Mouse (Mus musculus) limb, embryonic 12.5 days (tissue): ENCODE measurements around the gene Col25a1. TPM values are rescaled to one million over a fixed set of nuclear protein-coding genes. Genes with fewer than 3 reads are reported as not detected.

Experiments
- ATAC-seq: fragments of 200-750 bp; cut with Nextera tagmentation; 2 replicates; pipeline ENCODE4 v1.8.0; 2017; ENCODE audit warnings: low read depth, moderate TSS enrichment; ENCODE audit not compliant: insufficient number of reproducible peaks, insufficient read depth, low FRiP score, low TSS enrichment
- H3K27ac ChIP-seq: fragments of 300-500 bp; sonication (generic); 2 replicates; pipeline ENCODE4 v1.5.1; 2016; ENCODE audit warnings: mild to moderate bottlenecking, moderate library complexity
- H3K27me3 ChIP-seq: fragments of 300-500 bp; sonication (generic); 2 replicates; pipeline ENCODE4 v1.6.1; 2016; ENCODE audit warnings: mild to moderate bottlenecking, moderate library complexity
- H3K36me3 ChIP-seq: fragments of 300-500 bp; sonication (generic); 2 replicates; pipeline ENCODE4 v1.6.1; 2016; ENCODE audit warnings: mild to moderate bottlenecking, moderate library complexity
- H3K4me1 ChIP-seq: fragments of 300-500 bp; sonication (generic); replicated peaks from 2 replicates; pipeline ENCODE4 v1.6.1; 2016
- H3K4me2 ChIP-seq: fragments of 300-500 bp; sonication (generic); 2 replicates; pipeline ENCODE4 v1.6.1; 2016; ENCODE audit warnings: mild to moderate bottlenecking, moderate library complexity
- H3K4me3 ChIP-seq: fragments of 300-500 bp; sonication (generic); replicated peaks from 2 replicates; pipeline ENCODE4 v1.5.1; 2016; ENCODE audit warnings: mild to moderate bottlenecking
- H3K9ac ChIP-seq: fragments of 300-500 bp; sonication (generic); replicated peaks from 2 replicates; pipeline ENCODE4 v1.6.1; 2016; ENCODE audit warnings: mild to moderate bottlenecking, moderate library complexity
- H3K9me3 ChIP-seq: fragments of 300-500 bp; sonication (generic); 2 replicates; pipeline ENCODE4 v1.6.1; 2016; ENCODE audit warnings: mild to moderate bottlenecking, moderate library complexity
- WGBS: fragments of 180-500 bp; shearing (Covaris S2); methylation state at CpG from one replicate; pipeline ENCODE4 v1.1.7; 2016; 5-methylcytosine and 5-hydroxymethylcytosine counted together
- polyA plus RNA-seq: library from polyadenylated mRNA; unstranded; fragments of >200 nt; fragmentation: Nextera tagmentation; extraction: Ambion mirVana; gene quantifications from 2 replicates; pipeline ENCODE4 v1.2.1, GENCODE M21; 2016

Gene Col25a1
- polyA plus RNA-seq, 1 experiment from 2014 or later, result 43.2 TPM

GRCm38 (mm10) chr3:130521834-130522476 is 390.7 kb downstream of the Col25a1 start:
- H3K4me1 ChIP-seq, result peaks cover 20% of the 10 kb centered on the region
- H3K9ac ChIP-seq, result no peak overlapping the region
- ATAC-seq, result no peak
- H3K27ac ChIP-seq, result no peak overlapping the region
- H3K4me3 ChIP-seq, result no peak overlapping the region
- 81% methylated on average over 9 of the region's 9 CpGs for WGBS
- no peak overlapping the region for H3K4me2 ChIP-seq
- H3K9me3 ChIP-seq, result no peaks in the 10 kb centered on the region
- H3K36me3 ChIP-seq, result no peaks in the 10 kb centered on the region
- no peaks in the 10 kb centered on the region for H3K27me3 ChIP-seq

- no peaks in the 10 kb centered on the region for H3K36me3 ChIP-seq
- no peaks in the 10 kb centered on the region for H3K27me3 ChIP-seq
- ATAC-seq, result no peak
- H3K4me2 ChIP-seq, result no peak overlapping the region
- WGBS, result 83% methylated on average over 7 of the region's 7 CpGs
- peaks cover 26% of the 10 kb centered on the region for H3K4me1 ChIP-seq
- H3K9me3 ChIP-seq, result no peaks in the 10 kb centered on the region
- H3K27ac ChIP-seq, result no peak overlapping the region
- no peak overlapping the region for H3K4me3 ChIP-seq
- H3K9ac ChIP-seq, result no peak overlapping the region
Observed at GRCm38 (mm10) chr3:130523019-130523418, 391.7 kb downstream of the Col25a1 start.

DNA sequence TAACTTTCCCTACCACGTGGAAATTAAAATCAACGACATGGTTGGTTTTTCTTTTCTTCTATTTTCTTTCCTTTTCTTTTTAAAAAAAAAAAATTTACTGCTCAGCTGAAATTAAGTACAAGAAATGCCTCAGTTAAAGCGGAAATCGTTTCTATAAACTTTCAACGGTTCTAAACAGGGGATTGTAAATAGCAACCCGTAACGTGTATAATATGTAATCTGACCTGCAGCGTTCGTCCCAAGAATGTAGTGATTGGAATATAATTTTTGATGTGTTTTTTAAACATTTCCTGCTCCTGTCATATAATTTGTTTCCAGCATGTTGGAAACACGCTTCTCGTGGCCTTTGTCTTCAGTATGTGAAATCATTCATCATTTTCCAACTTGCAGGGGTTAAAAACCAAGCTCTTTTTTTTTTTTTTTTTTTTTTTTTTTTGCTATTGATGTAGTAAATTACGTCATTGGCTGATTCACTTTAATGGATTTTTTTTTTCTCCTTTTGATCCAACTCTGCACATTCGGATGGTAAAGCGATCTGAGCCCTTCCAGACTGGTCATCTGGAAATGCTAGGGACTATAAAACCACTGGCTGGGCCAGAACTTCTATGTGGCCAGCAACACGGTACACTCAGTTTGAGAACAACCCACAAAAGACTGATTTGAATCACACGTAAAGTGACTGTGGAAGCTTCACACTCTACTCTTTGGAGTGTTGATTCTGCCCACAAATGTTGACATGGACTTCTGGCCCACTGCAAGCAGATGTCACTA is 393.3 kb downstream of the Col25a1 start:
- Histone ChIP-seq H3K27me3 (no peaks in the 10 kb centered on the region), H3K4me2 (no peak overlapping the region; the same call in none of the 2 replicates), H3K27ac (peak overlapping the region; percentile 83), H3K4me3 (no peak overlapping the region), H3K9ac (no peak overlapping the region), H3K4me1 (peaks cover 26% of the 10 kb centered on the region), H3K36me3 (no peaks in the 10 kb centered on the region), H3K9me3 (no peaks in the 10 kb centered on the region)
- 24% methylated on average over 16 of the region's 16 CpGs for WGBS
- ATAC-seq, result peak; percentile 73; the same call in 1 of the 2 replicates

- Histone ChIP-seq H3K9ac (no peak overlapping the region), H3K4me2 (no peak overlapping the region), H3K27ac (no peak overlapping the region), H3K4me3 (no peak overlapping the region), H3K9me3 (no peaks in the 10 kb centered on the region), H3K36me3 (no peaks in the 10 kb centered on the region), H3K27me3 (no peaks in the 10 kb centered on the region), H3K4me1 (no peaks in the 10 kb centered on the region)
- WGBS, result 88% methylated on average over 9 of the region's 9 CpGs
- no peak for ATAC-seq
Observed at GRCm38 (mm10) chr3:130535021-130535420, 403.7 kb downstream of the Col25a1 start.

DNA sequence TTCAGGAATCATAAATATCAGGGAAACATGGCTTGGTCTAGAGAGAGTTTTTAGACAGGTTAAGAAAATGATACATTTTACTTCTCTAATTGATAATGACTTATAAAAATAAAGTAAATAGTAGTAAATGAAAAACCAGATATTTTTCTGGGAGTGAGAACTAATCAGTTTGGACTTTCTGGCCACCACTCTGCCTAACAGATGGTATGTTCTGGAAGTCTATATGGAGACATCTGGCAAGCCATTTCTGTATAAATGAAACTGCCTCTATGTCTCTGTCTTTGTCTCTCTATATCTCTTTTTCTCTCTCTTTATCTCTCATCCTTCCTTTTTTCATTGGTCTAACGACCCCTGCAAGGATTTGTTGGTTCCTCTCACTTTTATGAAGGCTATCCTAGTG is 410.2 kb downstream of the Col25a1 start:
- Histone ChIP-seq H3K4me1 (no peaks in the 10 kb centered on the region), H3K9me3 (no peaks in the 10 kb centered on the region; the same call in 1 of the 2 replicates), H3K9ac (no peak overlapping the region), H3K36me3 (no peaks in the 10 kb centered on the region), H3K27me3 (no peaks in the 10 kb centered on the region), H3K4me2 (no peak overlapping the region), H3K4me3 (no peak overlapping the region), H3K27ac (no peak overlapping the region)
- 72% methylated on average over 1 of the region's 1 CpGs for WGBS
- ATAC-seq, result no peak

- 88% methylated on average over 3 of the region's 3 CpGs for WGBS
- ATAC-seq, result no peak
- peaks cover 4% of the 10 kb centered on the region; the same call in 1 of the 2 replicates for H3K36me3 ChIP-seq
Observed at GRCm38 (mm10) chr3:130545995-130546394, 414.7 kb downstream of the Col25a1 start.

GRCm38 (mm10) chr3:130549066-130549465 is 417.8 kb downstream of the Col25a1 start:
- no peak overlapping the region for H3K4me2 ChIP-seq
- no peak overlapping the region for H3K4me3 ChIP-seq
- no peak overlapping the region for H3K27ac ChIP-seq
- no peaks in the 10 kb centered on the region for H3K4me1 ChIP-seq
- no peaks in the 10 kb centered on the region for H3K9me3 ChIP-seq
- 68% methylated on average over 7 of the region's 7 CpGs for WGBS
- no peak overlapping the region for H3K9ac ChIP-seq
- H3K27me3 ChIP-seq, result no peaks in the 10 kb centered on the region
- ATAC-seq, result no peak
- H3K36me3 ChIP-seq, result peaks cover 9% of the 10 kb centered on the region; the same call in 1 of the 2 replicates

More at GRCm38 (mm10) chr3:130545995-130546394, 414.7 kb downstream of the Col25a1 start:
- H3K9ac ChIP-seq, result no peak overlapping the region
- no peaks in the 10 kb centered on the region for H3K27me3 ChIP-seq
- H3K9me3 ChIP-seq, result no peaks in the 10 kb centered on the region; the same call in 1 of the 2 replicates
- H3K4me2 ChIP-seq, result no peak overlapping the region
- H3K27ac ChIP-seq, result no peak overlapping the region
- H3K4me1 ChIP-seq, result no peaks in the 10 kb centered on the region
- H3K4me3 ChIP-seq, result no peak overlapping the region

GRCm38 (mm10) chr3:130556263-130556662 is 425.0 kb downstream of the Col25a1 start:
- no peaks in the 10 kb centered on the region for H3K4me1 ChIP-seq
- no peak for ATAC-seq
- no peaks in the 10 kb centered on the region for H3K27me3 ChIP-seq
- H3K9me3 ChIP-seq, result no peaks in the 10 kb centered on the region
- no peak overlapping the region for H3K4me3 ChIP-seq
- WGBS, result 65% methylated on average over 1 of the region's 1 CpGs
- H3K9ac ChIP-seq, result no peak overlapping the region
- no peak overlapping the region for H3K27ac ChIP-seq
- no peak overlapping the region for H3K4me2 ChIP-seq
- H3K36me3 ChIP-seq, result 0 out of 2 replicates have a peak, but pooled peaks cover 6% of the 10 kb centered on the region

- no peak for ATAC-seq
- WGBS, result 97% methylated on average over 6 of the region's 6 CpGs
- no peak overlapping the region for H3K9ac ChIP-seq
Observed at GRCm38 (mm10) chr3:130565586-130565985, 434.3 kb downstream of the Col25a1 start.

GRCm38 (mm10) chr3:130568331-130569095 is 437.2 kb downstream of the Col25a1 start:
- no peak for ATAC-seq
- Histone ChIP-seq H3K36me3 (0 out of 2 replicates have a peak, but pooled peaks cover 3% of the 10 kb centered on the region), H3K4me2 (no peak overlapping the region), H3K4me1 (peaks cover 28% of the 10 kb centered on the region), H3K4me3 (no peak overlapping the region), H3K9ac (no peak overlapping the region), H3K27ac (0 out of 2 replicates have a peak overlapping the region, but pooled peaks have one; percentile 23), H3K9me3 (no peaks in the 10 kb centered on the region), H3K27me3 (no peaks in the 10 kb centered on the region)
- WGBS, result 67% methylated on average over 16 of the region's 16 CpGs

More at GRCm38 (mm10) chr3:130565586-130565985, 434.3 kb downstream of the Col25a1 start:
- no peaks in the 10 kb centered on the region for H3K27me3 ChIP-seq
- H3K4me1 ChIP-seq, result peaks cover 23% of the 10 kb centered on the region
- H3K4me2 ChIP-seq, result no peak overlapping the region
- H3K9me3 ChIP-seq, result no peaks in the 10 kb centered on the region
- H3K27ac ChIP-seq, result no peak overlapping the region
- H3K4me3 ChIP-seq, result no peak overlapping the region
- H3K36me3 ChIP-seq, result no peaks in the 10 kb centered on the region

DNA sequence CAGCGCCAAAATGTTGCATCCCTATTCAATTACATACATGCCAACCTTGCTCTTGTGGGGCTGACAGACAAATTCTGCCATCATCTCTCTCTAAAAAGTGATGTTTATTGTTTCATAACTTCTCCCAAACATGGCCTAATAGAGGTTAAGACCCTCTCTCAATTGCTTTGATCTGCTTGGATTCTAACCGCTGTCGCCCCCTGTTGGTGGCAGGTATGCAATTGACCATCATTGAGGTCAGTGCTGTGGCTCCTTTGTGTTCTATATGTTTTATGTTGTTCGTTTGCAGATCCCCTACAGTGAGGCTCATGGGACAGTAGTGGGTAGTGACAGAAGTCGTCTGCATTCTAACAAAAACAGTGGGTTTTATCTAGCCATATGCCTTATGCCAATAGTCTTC is 441.9 kb downstream of the Col25a1 start:
- Histone ChIP-seq H3K36me3 (0 out of 2 replicates have a peak, but pooled peaks cover 3% of the 10 kb centered on the region), H3K9me3 (0 out of 2 replicates have a peak, but pooled peaks cover 3% of the 10 kb centered on the region), H3K27me3 (no peaks in the 10 kb centered on the region), H3K4me1 (peaks cover 21% of the 10 kb centered on the region), H3K4me2 (no peak overlapping the region), H3K27ac (no peak overlapping the region), H3K4me3 (no peak overlapping the region), H3K9ac (no peak overlapping the region)
- ATAC-seq, result no peak
- WGBS, result 70% methylated on average over 5 of the region's 5 CpGs
